In the genomic region with DNA sequence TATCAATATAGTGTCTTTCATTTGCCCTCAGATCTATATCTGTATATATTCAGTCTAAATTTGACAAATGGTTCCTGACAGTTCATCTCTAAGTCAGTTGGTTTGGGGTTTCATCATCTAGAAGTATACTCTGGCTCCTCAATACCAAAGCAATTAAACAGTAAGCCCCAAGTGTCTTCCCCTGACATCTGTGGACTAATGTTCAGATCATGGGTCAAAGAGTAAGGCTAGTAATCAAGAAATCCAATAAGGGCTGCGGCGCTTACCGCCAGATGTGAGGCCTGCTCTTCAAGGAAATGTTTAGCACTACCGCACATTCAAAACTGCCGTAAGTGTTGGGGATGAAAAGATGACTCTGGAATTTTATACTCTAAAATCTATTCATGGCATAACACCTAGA, we compare ENCODE assay signal across 25 mouse cellular contexts. TPM values are rescaled to one million over a fixed set of nuclear protein-coding genes. Genes with fewer than 3 reads are reported as not detected.
DNase-seq lines count a peak whose midpoint lies in the region; ATAC-seq lines count a peak whose summit lies in the region.
"Had no signal": no experiment of that assay in that cellular context is flagged by ENCODE, and none has a peak within 500 bp of the region (broad histone marks: within the 10 kb centered on the region; RNA-seq: fewer than 3 reads in every experiment).

No protein-coding gene starts in this region.

- no peak overlapping the region for H3K4me3 ChIP-seq in embryonic facial prominence, embryonic 11.5 days (ENCODE audit: low read depth, low read length)
- H3K4me3 ChIP-seq in embryonic facial prominence, embryonic 10.5 days, result no peak overlapping the region
- H3K4me3 ChIP-seq in hindbrain, embryonic 12.5 days, result no peak overlapping the region
- H3K4me3 ChIP-seq in hindbrain, embryonic 16.5 days (ENCODE audit: low read length), result no peak overlapping the region
- no peak overlapping the region for H3K4me3 ChIP-seq in midbrain, embryonic 11.5 days (ENCODE audit: low read depth, low read length)
- no peak overlapping the region for H3K4me3 ChIP-seq in midbrain, embryonic 10.5 days
- H3K4me3 ChIP-seq: forebrain, embryonic 10.5 days; forebrain, embryonic 13.5 days; heart, embryonic 12.5 days; heart, embryonic 15.5 days had no signal

- no peaks in the 10 kb centered on the region for H3K36me3 ChIP-seq in embryonic facial prominence, embryonic 11.5 days (replicated peaks; ENCODE audit: control insufficient read depth, insufficient read depth, low read depth, low read length)
- no peaks in the 10 kb centered on the region for H3K36me3 ChIP-seq in embryonic facial prominence, embryonic 10.5 days (replicated peaks)
- no peaks in the 10 kb centered on the region for H3K36me3 ChIP-seq in hindbrain, embryonic 12.5 days
- no peaks in the 10 kb centered on the region for H3K36me3 ChIP-seq in hindbrain, embryonic 16.5 days (ENCODE audit: control insufficient read depth, insufficient read depth, low read length)
- no peaks in the 10 kb centered on the region for H3K36me3 ChIP-seq in midbrain, embryonic 11.5 days (ENCODE audit: control insufficient read depth, insufficient read depth, low read length)
- H3K36me3 ChIP-seq in midbrain, embryonic 10.5 days, result no peaks in the 10 kb centered on the region
- H3K36me3 ChIP-seq: forebrain, embryonic 10.5 days; heart, embryonic 12.5 days; heart, embryonic 15.5 days had no signal

- no peaks in the 10 kb centered on the region for H3K4me1 ChIP-seq in embryonic facial prominence, embryonic 11.5 days (ENCODE audit: control insufficient read depth, insufficient read depth, low read length)
- peaks cover 7% of the 10 kb centered on the region for H3K4me1 ChIP-seq in embryonic facial prominence, embryonic 10.5 days
- H3K4me1 ChIP-seq in hindbrain, embryonic 12.5 days, result 0 out of 2 replicates have a peak, but pooled peaks cover 3% of the 10 kb centered on the region
- peaks cover 5% of the 10 kb centered on the region for H3K4me1 ChIP-seq in hindbrain, embryonic 16.5 days (ENCODE audit: control insufficient read depth, insufficient read depth, low read depth, low read length)
- H3K4me1 ChIP-seq in midbrain, embryonic 11.5 days (ENCODE audit: control insufficient read depth, insufficient read depth, low read length), result no peaks in the 10 kb centered on the region; the same call in 1 of the 2 replicates
- 0 out of 2 replicates have a peak, but pooled peaks cover under 1% of the 10 kb centered on the region for H3K4me1 ChIP-seq in midbrain, embryonic 10.5 days
- H3K4me1 ChIP-seq: forebrain, embryonic 10.5 days; heart, embryonic 12.5 days; heart, embryonic 15.5 days had no signal

- ATAC-seq in embryonic facial prominence, embryonic 11.5 days (replicated peaks; ENCODE audit: insufficient number of reproducible peaks, low FRiP score, low TSS enrichment, low read depth), result 0 out of 2 replicates have a peak, but pooled peaks have one; percentile 29
- peak; percentile 55; the same call in 1 of the 2 replicates for ATAC-seq in hindbrain, embryonic 12.5 days (ENCODE audit: low FRiP score)
- ATAC-seq in hindbrain, embryonic 16.5 days, result no peak
- peak; percentile 48; the same call in 1 of the 2 replicates for ATAC-seq in midbrain, embryonic 11.5 days (ENCODE audit: low FRiP score)
- no peak for ATAC-seq in monocyte, adult 5-6 weeks (replicated peaks; ENCODE audit: insufficient number of reproducible peaks, low FRiP score, low TSS enrichment, poor library complexity, severe bottlenecking)
- ATAC-seq: activated CD4-positive, CD25-positive, alpha-beta regulatory T cell, adult 4 months; forebrain, embryonic 13.5 days; intestine, postnatal 0 days had no signal

- no peaks in the 10 kb centered on the region for H3K27me3 ChIP-seq in embryonic facial prominence, embryonic 11.5 days (ENCODE audit: control insufficient read depth, insufficient read depth, low read length)
- H3K27me3 ChIP-seq in embryonic facial prominence, embryonic 10.5 days (replicated peaks; ENCODE audit: low read depth, poor library complexity, severe bottlenecking), result peaks cover 52% of the 10 kb centered on the region
- peaks cover 6% of the 10 kb centered on the region; the same call in 1 of the 2 replicates for H3K27me3 ChIP-seq in hindbrain, embryonic 12.5 days
- no peaks in the 10 kb centered on the region for H3K27me3 ChIP-seq in hindbrain, embryonic 16.5 days (replicated peaks; ENCODE audit: control insufficient read depth, insufficient read depth, low read length)
- no peaks in the 10 kb centered on the region for H3K27me3 ChIP-seq in midbrain, embryonic 11.5 days (ENCODE audit: control insufficient read depth, insufficient read depth, low read length)
- peaks cover 67% of the 10 kb centered on the region for H3K27me3 ChIP-seq in midbrain, embryonic 10.5 days (ENCODE audit: low read depth, poor library complexity, severe bottlenecking)
- H3K27me3 ChIP-seq: forebrain, embryonic 13.5 days; heart, embryonic 12.5 days; heart, embryonic 15.5 days had no signal

- H3K27ac ChIP-seq in embryonic facial prominence, embryonic 11.5 days (replicated peaks; ENCODE audit: low read depth, low read length), result no peak overlapping the region
- H3K27ac ChIP-seq in embryonic facial prominence, embryonic 10.5 days (replicated peaks), result no peak overlapping the region
- H3K27ac ChIP-seq in hindbrain, embryonic 12.5 days, result no peak overlapping the region
- H3K27ac ChIP-seq in hindbrain, embryonic 16.5 days (ENCODE audit: low read depth, low read length), result no peak overlapping the region
- H3K27ac ChIP-seq in midbrain, embryonic 11.5 days (ENCODE audit: low read depth, low read length), result no peak overlapping the region
- H3K27ac ChIP-seq in midbrain, embryonic 10.5 days (replicated peaks), result no peak overlapping the region
- H3K27ac ChIP-seq: forebrain, embryonic 10.5 days; heart, embryonic 15.5 days had no signal

- no peak overlapping the region for H3K9ac ChIP-seq in embryonic facial prominence, embryonic 11.5 days (replicated peaks; ENCODE audit: low read length)
- H3K9ac ChIP-seq in hindbrain, embryonic 12.5 days, result no peak overlapping the region
- no peak overlapping the region for H3K9ac ChIP-seq in hindbrain, embryonic 16.5 days (ENCODE audit: low read depth, low read length)
- no peak overlapping the region for H3K9ac ChIP-seq in midbrain, embryonic 11.5 days (ENCODE audit: low read length)
- H3K9ac ChIP-seq: forebrain, embryonic 13.5 days; heart, embryonic 12.5 days; heart, embryonic 15.5 days had no signal

- WGBS in embryonic facial prominence, embryonic 11.5 days, result 62% methylated on average over 5 of the region's 5 CpGs
- 75% methylated on average over 5 of the region's 5 CpGs for WGBS in embryonic facial prominence, embryonic 10.5 days
- 80% methylated on average over 5 of the region's 5 CpGs for WGBS in hindbrain, embryonic 12.5 days
- WGBS in hindbrain, embryonic 16.5 days, result 68% methylated on average over 5 of the region's 5 CpGs
- 83% methylated on average over 5 of the region's 5 CpGs for WGBS in midbrain, embryonic 11.5 days
- WGBS in midbrain, embryonic 10.5 days, result 92% methylated on average over 5 of the region's 5 CpGs

- DNase-seq in embryonic facial prominence, embryonic 11.5 days (ENCODE audit: low spot score), result no peak
- no peak for DNase-seq in embryonic facial prominence, embryonic 10.5 days (ENCODE audit: low spot score)
- DNase-seq in midbrain, embryonic 11.5 days (ENCODE audit: low spot score, missing footprints), result no peak
- DNase-seq in midbrain, embryonic 10.5 days (ENCODE audit: low spot score), result no peak
- no peak for DNase-seq in embryo, embryonic 10.5 days (ENCODE audit: low spot score)
- DNase-seq: adrenal gland, adult 8-10 months; adrenal gland, postnatal 25 days; cerebellum, adult 11-12 months; cerebellum, adult 8-10 months; gastrocnemius, postnatal 25 days; heart, adult 18-20 months; heart, postnatal 10 days; heart, postnatal 36 days had no signal

- H3K9me3 ChIP-seq in embryonic facial prominence, embryonic 11.5 days (replicated peaks; ENCODE audit: control insufficient read depth, low read length), result no peaks in the 10 kb centered on the region
- no peaks in the 10 kb centered on the region for H3K9me3 ChIP-seq in embryonic facial prominence, embryonic 10.5 days
- H3K9me3 ChIP-seq in hindbrain, embryonic 12.5 days (replicated peaks), result no peaks in the 10 kb centered on the region
- H3K9me3 ChIP-seq in hindbrain, embryonic 16.5 days (ENCODE audit: control insufficient read depth, low read length), result no peaks in the 10 kb centered on the region
- no peaks in the 10 kb centered on the region for H3K9me3 ChIP-seq in midbrain, embryonic 11.5 days (ENCODE audit: control insufficient read depth, low read length)
- H3K9me3 ChIP-seq in midbrain, embryonic 10.5 days (replicated peaks), result no peaks in the 10 kb centered on the region
- H3K9me3 ChIP-seq: forebrain, embryonic 10.5 days; forebrain, embryonic 13.5 days; heart, embryonic 12.5 days; heart, embryonic 15.5 days had no signal

- H3K4me2 ChIP-seq in embryonic facial prominence, embryonic 11.5 days (ENCODE audit: low read depth, low read length), result no peak overlapping the region
- H3K4me2 ChIP-seq in hindbrain, embryonic 12.5 days (replicated peaks), result no peak overlapping the region
- H3K4me2 ChIP-seq in hindbrain, embryonic 16.5 days (ENCODE audit: low read length), result no peak overlapping the region
- no peak overlapping the region for H3K4me2 ChIP-seq in midbrain, embryonic 11.5 days
- H3K4me2 ChIP-seq: forebrain, embryonic 13.5 days; heart, embryonic 12.5 days; heart, embryonic 15.5 days had no signal

RNA-seq across cellular contexts. Expression of a gene that starts 36.2 kb away (rescaled TPM):
- polyA plus RNA-seq in embryonic facial prominence, embryonic 11.5 days (2014; fragmentation: Nextera tagmentation; extraction: Ambion mirVana), result 20.1 and 30.9 TPM in 2 replicates
- 14.1 and 17.1 TPM in 2 replicates for polyA plus RNA-seq in embryonic facial prominence, embryonic 10.5 days (2016; fragmentation: Nextera tagmentation; extraction: Ambion mirVana)
- polyA plus RNA-seq in hindbrain, embryonic 12.5 days (2016; fragmentation: Nextera tagmentation; extraction: Ambion mirVana), result 220 and 266 TPM in 2 replicates
- 230 and 260 TPM in 2 replicates for polyA plus RNA-seq in hindbrain, embryonic 16.5 days (2015; fragmentation: Nextera tagmentation; extraction: Ambion mirVana)
- polyA plus RNA-seq in midbrain, embryonic 11.5 days (2014; fragmentation: Nextera tagmentation; extraction: Ambion mirVana), result 95.8 and 126 TPM in 2 replicates
- polyA plus RNA-seq in midbrain, embryonic 10.5 days (2016; fragmentation: Nextera tagmentation; extraction: Ambion mirVana), result 23.3 and 53.1 TPM in 2 replicates
- total RNA-seq in monocyte, adult 5-6 weeks (2017), result under 0.01 TPM in 1 of 3 replicates, not detected in the others
- total RNA-seq: ES-E14; gastrocnemius, adult 8-10 months; heart, adult 18-20 months; heart, postnatal 10 days; heart, postnatal 36 days had no signal
- polyA plus RNA-seq: activated CD4-positive, CD25-positive, alpha-beta regulatory T cell, adult 4 months; gonadal fat pad, adult 2 months had no signal

Comparison
In these comparisons a context has a peak if more than half of its experiments do, and no peak if none do; other contexts are left out.
1. ATAC-seq: peak in embryonic facial prominence, embryonic 11.5 days (single experiment), hindbrain, embryonic 12.5 days (single experiment) and midbrain, embryonic 11.5 days (single experiment); none in hindbrain, embryonic 16.5 days (single experiment) and monocyte, adult 5-6 weeks (single experiment).